Mouse (Mus musculus) lung, postnatal 10 days (tissue): Measurements from ENCODE around the gene Adgrd1.
"Not testable (repeated sequence)": the region's sequence is repeated elsewhere in the genome, so short reads cannot be mapped to it uniquely, and the experiment has no call there.

Experiments
- DNase-seq: peaks from one replicate; pipeline ENCODE4 v3.0.0; 2021

Gene Adgrd1

DNA sequence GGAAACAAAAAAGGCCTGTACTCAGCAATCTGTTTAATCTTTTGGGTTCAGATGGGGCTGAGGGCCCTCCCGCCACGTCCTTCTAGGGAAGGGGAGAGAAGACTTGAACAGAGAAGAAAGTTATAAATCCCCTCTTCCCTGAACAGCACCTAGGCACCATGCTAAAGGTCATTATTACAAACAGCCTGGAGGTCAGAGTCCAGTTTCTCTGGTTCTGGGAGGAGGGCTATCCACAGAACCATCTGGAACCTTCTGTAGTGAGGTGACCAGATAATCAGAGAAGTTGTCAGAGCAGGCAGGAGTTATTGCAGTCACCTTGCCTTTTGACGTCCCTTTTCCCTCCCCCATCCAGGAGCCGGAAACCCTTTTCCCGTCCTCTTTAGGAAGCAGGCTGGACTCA lies 2.3 kb upstream of the Adgrd1 start:
- DNase-seq: no peak

DNA sequence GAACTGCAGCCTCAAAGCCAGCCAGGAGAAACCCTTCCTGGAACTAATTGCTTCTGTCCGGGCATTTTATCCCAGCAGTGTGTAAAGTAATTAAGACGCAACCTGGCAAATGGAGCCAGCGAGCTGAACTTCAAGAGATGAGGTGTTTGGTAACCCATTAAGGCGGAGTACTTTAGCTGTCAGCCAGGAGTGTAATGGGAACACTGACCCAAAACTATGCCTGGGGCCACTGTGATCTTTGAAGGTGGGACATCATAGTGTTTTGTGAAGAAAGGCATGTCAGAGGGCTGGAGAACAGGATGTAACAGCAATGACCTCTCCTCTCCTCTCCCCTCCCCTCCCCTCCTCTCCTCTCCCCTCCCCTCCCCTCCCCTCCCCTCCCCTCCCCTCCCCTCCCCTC lies 7.5 kb downstream of the Adgrd1 start:
- no peak for DNase-seq

DNA sequence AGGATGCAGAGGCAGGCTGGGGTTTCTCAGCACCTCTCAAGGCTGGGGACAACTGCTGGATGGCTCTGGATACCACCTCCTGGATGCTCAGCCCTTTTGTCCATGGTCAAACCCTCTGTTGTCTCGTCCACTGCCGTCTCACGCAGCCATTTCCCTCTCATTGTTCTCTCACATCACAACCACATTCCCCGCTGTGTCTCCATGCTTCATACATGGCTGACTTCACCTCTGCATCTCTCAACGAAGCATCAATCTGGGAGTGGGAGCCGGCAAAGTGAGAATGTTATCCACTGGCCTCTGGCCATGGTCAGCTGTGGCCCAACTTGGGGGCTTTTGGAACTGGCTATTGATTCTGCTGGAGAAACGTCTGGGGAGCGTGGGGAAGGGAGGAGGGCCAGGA lies 15.2 kb downstream of the Adgrd1 start:
- DNase-seq: no peak

DNA sequence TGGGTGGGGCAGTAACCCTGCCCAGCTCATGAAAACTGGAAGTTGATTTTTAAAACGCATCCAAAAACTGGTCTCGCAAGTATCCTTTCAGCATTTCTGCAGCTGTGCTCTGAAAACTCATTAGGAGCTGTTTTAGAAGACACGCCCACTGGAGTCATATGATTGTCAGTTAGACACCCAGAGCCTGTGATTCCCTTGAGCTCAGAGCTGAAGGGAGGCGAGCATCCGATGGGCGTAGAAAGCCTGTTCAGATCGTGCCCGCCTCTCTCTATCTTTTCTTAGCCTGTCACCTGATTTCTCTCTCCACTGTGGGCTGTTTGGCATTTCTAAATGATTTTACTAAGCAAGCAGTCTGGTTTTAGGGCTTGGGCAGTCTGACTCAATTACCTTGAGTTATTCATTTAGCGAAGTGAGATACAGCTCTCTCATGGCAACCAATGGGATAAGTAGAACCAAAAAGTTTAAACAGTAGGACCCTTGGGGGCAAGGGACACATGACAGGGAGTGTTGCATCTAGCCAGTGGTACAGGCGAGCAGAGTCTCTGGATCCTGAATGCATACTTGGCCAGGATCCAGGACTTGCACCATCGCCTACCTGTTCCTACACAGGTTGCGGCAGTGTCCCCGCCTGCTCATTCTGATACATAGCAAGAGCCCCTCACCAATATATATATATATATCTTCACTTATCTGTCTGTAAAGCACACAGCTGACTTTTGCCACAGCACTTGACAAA lies 17.4 kb downstream of the Adgrd1 start:
- DNase-seq: no peak

DNA sequence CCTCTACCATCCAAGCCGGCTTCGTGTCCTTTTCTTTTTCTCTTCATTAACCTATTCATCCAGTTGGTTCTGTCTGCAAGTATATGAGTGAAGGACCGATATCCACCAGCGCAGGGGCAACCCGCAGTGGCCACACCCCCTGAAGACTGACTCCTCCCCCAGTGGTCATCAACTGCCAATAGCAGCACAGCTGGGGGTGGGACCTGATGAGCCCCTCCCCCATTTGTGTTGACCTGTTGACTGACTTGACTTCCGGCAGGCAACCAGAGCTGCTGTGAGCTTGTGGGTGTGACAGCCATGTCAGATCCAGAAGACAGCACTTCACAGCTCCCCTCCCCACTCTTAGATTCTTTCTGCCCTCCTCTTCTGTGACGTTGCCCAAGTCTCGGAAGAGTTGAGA lies 19.7 kb downstream of the Adgrd1 start:
- DNase-seq: peak; percentile 11

DNA sequence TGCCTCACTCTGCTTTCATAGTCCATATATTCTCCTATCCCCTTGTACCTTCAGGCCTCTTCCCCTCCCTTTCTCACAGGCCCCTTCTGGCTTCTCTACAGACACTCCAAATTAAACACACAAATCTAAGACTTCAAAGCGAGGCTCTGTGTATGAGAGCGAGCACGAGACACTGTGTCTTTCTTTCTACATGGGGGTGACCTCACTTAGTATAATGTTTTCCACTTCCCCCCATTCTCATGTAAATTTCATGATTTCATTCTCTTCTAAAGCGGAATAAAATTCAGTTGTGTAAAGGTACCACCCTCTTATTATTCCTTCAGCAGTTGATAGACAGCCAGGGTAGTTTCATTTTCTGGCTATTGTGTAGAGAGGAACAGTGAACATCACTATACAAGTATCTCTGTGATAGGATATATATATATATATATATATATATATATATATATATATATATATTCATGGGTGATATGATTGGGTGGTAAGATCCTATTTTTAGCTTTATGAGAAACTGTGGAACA lies 21.1 kb downstream of the Adgrd1 start:
- no peak for DNase-seq

DNA sequence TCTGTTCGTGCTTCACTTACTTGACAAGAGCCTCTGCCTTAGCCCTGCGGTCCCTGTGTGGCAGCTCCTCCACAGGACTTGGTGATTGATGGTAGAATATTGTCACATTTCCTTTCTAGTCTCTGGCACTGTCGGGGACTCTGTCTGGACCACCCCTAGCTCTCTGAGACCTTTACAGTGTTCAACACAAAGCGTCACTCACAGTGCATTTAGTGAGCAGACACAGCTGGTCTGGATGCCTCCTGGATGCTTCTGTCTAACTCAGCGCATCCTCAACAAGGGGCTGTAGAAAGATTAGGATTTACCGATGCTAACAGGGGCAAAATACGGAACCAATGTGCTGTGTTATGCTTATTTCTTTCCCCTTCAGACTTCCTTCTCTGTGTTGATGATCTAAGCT lies 22.0 kb downstream of the Adgrd1 start:
- no peak for DNase-seq

DNA sequence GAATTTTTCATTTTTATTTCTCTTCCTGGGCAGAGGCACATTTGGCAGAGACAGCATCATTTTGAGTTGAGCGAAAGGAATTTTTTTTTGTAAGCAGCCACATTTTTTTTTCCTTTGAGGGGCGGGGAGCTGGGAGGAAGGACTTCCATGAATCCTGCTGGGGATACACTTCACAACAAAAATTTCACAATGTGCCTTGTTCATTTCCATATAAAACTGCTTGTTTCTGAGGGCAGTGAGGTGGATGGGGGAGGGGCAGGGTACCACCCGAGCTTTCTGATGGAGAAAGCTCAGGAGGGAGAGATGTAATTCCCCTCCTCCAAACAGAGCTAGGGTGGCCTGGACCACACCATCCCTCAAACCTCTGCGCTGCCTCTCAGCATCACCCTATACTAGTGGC lies 22.6 kb downstream of the Adgrd1 start:
- DNase-seq: peak; percentile 6

DNA sequence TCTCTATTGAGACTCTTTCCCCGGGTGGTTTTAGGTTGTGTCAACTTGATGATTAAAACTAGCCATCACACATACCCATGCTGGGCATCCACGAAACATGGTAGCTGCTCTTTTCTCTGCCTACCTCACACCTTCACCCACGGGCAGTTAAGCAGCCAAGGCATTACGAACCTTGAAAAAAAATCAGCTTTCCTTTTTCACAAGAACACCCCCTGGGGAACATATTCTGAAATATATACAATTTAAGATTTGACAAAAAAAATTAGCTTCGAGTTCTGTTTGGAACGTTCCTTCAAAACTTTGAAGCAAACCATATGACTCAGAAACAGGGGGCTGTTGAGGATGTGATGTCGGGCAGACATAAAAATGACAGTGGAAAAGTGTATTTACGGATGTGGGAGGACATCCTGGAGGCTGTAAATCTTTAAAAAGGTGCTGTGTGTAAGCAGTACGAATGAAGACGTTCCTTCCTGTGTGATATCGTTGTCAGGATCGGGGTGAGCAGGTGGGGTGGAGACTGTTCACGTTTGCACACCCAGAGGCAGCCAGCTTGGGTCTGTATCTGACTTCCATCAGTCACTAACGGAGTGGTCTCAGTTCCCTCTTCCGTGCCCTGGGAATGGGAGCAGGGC lies 25.2 kb downstream of the Adgrd1 start:
- DNase-seq: no peak

DNA sequence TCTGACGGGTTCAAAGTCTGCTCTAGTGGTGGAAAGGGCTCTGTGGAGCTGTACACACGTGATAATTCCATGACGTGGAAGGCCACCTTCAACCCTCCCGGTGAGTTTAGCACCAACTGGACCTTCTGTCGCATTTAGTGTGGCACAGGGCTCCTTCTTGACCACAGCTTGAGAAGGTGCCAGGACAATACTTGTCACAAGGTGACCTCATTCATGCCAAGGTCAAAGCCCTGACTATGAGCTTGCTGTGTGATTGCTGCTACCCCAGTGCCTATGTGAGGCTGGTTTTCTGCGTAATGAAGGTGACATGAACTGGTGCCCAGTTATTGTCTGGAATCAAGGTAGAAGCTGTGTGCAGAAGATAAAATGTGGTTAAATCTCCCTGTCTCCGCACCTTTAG lies 25.9 kb downstream of the Adgrd1 start:
- DNase-seq: no peak

DNA sequence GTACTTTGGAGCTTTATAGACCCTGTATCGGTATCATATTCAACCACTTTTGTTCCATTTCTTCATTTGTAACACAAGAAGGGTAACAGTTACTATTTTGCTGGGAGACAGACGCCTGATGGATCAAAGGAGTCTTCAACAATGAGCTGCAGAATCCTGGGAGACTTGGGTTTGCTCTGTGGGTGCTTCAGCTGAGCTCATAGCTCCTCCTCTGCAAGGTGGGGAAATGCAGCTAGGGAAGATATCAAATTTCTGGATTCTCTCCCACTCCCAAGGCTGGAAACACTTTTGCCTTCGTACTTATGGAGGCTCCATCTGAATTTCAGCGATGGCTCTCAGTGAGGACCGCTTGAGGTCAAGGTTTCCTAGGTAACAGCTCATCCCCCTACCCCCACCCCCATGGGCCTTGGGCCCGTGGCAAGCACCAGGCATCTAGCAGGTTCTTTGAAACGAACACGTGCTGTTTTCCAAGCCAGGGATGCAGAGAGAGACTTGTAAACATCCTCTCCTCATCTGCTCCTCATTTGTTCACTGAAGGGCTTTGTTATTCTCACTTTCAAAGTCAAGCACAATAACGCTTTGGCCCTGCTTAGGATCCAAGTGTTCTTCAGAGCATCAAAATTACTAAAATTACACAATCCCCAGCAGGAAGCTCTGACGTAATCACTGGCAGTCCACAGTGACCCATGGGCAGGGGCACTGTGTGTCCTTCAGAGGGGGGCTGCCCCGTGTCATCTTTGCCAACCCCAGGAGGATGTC lies 27.7 kb downstream of the Adgrd1 start:
- no peak for DNase-seq

DNA sequence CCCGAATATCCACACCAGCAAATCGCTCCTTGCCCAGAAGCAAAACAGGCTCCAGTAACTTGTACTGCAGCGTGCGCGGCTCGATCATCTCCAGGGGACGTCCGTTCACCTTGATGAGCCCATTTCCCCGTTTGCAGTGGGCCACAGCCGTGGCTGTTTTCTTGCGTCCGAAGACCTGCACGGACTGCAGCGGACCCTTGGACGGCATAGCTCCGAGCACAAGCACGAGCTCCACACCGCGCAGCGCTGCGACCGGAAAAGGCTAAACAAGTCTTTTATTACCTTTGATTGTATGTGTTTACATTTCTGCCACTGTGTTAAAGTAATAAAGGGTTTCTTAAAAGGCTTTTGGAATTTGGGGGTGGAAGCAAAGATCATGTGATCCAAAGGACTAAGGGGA lies 31.8 kb downstream of the Adgrd1 start:
- not testable (repeated sequence) for DNase-seq

DNA sequence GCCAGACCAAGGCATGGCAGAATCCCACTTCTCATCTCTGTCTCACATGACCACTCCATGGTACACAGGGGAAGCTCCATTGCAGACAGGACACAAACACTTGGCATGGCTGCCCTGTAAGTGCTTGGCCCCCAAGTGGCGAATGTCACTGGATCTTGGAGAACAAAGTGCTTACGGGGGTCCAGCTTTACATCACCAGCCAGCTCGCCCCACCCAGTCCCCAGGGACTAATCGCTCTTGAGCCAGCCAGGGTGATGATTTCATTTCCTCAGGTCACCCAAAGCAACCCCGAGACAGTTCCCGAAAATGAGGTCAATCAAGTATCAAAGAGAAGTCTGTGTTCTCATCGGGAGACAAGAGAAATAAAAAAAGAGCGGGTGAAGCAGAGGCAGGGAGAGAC lies 33.8 kb downstream of the Adgrd1 start:
- DNase-seq: no peak

DNA sequence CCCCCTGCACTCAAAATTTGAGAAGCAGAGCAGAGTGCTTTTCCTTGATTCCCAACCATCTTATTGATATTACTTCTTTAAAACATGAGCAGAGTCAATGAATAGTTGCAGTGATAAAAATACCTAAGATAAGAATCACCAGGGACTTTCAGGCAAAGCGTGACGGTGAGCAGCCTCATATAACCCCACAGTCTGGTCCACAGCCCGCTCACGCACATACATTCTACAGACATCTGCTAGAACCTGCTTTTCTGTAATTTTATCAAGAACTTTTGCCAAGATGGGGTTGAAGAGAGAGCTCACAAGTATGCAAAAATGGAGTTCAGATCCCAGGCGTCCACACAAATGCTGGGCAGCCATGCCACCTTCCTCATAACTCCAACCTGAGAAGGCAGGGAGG lies 40.9 kb downstream of the Adgrd1 start:
- no peak for DNase-seq

DNA sequence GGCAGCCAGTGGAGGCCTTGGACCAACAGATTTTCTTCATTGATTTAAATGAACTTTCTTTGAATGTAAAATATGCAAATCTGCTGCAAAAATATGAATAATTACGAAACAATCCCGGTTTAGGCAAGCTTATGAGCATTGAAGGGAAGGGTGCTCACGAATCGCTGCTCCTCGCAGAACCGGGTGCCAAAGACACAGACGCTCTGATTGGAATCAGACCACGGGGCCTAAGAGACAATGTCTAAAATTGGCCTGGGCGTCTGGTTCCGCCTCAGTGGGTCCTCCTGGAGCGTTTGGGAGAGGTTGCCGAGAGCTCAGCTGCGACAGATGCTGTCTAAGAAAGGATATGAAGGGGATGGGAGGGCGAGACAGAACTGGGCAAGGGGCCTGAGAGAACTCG lies 42.0 kb downstream of the Adgrd1 start:
- DNase-seq: no peak

DNA sequence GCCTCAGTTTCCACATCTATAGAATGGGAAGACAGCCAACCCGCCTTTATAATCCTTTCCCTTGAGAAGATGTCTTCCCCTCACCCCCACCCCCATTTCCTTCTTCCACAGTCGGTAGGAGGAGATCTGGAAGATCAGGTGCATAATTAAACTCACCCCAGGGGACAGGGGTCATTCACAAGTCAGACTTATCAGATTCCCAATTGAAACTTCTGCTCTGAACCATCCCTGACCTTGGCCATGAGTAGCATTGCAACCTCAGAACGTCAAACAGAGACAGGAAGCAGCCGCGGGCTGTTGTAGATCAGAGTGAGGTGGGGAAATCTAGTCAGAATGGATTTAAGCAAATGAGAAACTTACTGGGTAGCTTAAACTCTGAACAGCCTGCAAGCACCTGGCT lies 46.3 kb downstream of the Adgrd1 start:
- DNase-seq: no peak

DNA sequence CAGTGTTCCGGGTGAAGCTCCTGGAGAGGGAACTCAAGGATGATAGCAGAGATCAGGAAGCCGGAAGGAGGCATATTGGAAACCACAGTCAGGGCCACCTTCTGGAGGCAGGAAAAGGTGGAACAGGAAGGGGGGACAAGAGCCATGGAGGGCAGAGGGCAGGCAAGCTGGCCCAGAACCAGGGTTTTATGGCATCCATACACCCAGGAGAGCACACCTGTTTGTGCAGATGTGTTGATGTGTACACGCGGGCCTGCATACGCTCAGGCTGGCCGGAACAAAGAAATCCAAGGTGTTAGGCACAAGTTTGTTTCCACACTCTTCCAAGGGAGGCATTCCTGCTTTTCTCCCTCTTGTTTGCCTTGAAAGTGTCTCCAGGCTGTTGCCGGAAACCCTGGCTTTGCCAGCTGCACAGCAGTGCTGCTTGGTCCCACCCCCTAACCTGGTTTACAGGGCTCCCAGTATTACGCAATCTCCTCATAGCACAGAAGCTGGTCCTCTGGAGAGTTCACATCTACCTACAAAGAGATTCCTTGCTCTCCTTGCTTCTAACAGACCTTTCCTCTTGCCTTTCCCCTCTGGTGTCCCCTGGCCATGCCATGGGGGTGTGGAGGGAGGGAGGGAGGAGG lies 48.9 kb downstream of the Adgrd1 start:
- DNase-seq: peak; percentile 25

DNA sequence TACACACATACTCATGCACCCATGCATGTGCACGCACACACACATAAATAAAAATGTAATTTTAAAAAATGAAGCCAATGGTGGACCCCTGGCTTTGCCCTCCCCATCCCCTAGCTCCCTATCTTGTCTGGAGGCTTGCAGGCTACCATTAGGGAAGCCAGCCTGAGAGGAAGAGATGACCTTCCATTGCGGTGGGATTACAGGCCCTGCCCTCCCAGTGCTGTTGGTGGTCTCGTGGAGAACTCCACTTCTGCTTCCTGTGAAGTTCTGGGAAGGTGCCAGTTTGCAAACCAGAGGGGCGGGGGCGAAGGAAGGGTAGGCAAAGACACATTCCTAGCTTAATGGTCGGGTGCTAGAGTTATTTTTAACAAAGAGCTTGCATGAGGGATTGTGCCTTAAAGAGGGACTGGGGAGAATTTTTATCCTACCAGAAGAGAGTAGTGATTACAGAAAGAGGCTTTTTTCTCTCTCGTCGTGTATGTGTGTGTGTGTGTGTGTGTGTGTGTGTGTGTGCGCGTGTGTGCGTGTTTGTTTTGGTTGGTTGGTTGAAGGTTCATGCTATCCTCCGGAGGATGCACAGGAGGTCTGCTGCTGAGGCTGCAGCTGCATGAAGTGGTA lies 50.5 kb downstream of the Adgrd1 start:
- peak; percentile 29 for DNase-seq

DNA sequence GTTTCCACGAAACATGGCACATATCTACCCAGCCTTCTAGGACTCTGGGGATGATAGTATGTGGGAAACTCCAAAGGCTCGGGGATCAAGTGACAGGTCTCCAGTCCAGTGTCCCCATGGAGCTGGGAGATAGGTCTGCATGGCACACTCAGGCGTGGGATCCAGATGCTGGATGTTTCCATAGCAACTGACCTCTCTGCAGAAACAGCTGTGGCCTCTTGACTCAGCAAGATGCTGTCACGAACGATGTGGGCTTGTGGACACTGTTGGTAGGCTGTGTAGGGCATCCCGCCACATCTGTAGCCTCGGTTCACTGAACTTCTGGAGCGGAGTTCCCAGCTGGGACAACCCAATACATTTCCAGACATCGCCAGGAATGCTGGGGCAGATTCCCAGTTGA lies 51.9 kb downstream of the Adgrd1 start:
- no peak for DNase-seq

DNA sequence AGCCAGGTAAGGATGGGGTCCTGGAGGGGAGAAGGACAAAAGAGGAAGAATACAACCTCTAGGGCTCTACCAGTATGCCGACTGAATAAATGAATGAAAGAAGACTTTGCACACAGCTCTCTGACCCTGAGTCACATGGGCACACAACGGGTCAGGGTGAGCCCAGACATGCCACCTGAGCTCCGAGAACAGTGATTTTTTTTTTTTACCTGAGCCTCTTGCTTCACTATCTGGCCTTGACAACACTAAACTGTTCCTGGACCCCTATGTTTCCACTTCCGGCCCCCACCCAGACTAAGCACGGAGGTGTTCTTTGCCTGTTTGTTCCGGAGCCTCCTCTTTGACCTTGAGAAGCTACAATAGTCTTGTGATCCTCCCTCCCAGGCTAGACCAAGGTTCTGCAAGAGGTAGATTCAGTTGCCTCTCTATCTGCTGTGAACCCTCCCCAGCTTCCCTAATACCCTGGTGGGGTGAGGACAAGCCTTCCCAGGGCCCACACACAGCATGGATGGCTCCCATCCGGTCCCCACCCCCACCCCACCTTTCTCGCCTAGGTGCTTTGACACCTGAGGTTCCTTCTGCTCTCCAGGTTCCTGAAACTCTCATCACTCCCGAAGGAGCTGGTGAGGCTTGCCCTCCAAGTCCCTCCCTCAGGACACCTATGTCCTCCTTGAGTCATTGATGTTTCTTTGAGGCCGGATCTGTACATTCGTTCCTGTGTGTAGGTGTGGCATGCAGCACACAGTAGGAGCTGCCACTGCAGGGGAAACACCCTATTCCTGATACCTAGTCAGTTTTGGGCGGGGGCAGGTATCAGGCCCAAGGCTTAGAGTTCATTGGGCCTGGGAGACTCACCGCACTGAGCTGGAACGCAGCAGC lies 58.7 kb downstream of the Adgrd1 start:
- no peak for DNase-seq

DNA sequence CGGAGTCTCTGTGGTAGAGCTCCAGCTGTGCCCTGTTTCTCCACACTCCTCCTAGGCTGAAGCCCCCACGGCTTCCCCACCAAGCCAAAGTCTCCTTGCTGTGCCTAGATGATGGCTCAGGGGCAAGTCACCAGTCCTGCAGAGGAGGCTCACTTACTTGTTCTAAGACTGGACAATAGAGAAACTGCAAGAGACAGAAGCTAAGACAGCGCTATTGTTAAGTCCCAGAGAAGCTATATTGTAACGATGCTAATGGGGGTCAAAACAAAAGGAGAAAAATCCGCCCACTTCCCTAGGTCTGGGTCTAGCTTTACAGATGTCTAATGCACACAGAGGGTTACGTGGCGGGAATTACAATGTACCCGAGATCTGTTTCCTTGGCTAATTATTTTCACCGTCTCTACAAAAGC lies 59.4 kb downstream of the Adgrd1 start:
- DNase-seq: no peak
